Mouse (Mus musculus) brain, embryonic 14.5 days (tissue): ENCODE results near the gene Vpreb2.
A peak's percentile ranks its signal among the peaks of the same experiment; 100 is the strongest.

Source experiments
- CTCF ChIP-seq: fragments of 200-500 bp; IDR thresholded peaks from 2 replicates; pipeline ENCODE4 v1.5.1; 2012; ENCODE audit warnings: inconsistent platforms, mild to moderate bottlenecking, moderate library complexity, borderline replicate concordance; ENCODE audit not compliant: insufficient read depth, insufficient read length; ENCODE audit errors: extremely low read depth
- POLR2A ChIP-seq: fragments of 200-500 bp; IDR thresholded peaks from 2 replicates; pipeline ENCODE4 v1.6.1; 2012; ENCODE audit warnings: mild to moderate bottlenecking, inconsistent platforms, borderline replicate concordance; ENCODE audit not compliant: poor library complexity, insufficient read depth, insufficient read length, severe bottlenecking; ENCODE audit errors: extremely low read depth

GRCm38 (mm10) chr16:17938821-17939220 lies 41.4 kb upstream of the Vpreb2 start:
- peak; percentile 75 for TF ChIP-seq CTCF
- TF ChIP-seq POLR2A = no peak
